Mouse (Mus musculus): ENCODE results near the gene Arhgef10l. TPM values are rescaled to one million over a fixed set of nuclear protein-coding genes. Genes with fewer than 3 reads are reported as not detected.

Arhgef10l gene
- total and polyA plus RNA-seq, 3 experiments = 10.2 to 26.0 TPM; not detected in 1

DNA sequence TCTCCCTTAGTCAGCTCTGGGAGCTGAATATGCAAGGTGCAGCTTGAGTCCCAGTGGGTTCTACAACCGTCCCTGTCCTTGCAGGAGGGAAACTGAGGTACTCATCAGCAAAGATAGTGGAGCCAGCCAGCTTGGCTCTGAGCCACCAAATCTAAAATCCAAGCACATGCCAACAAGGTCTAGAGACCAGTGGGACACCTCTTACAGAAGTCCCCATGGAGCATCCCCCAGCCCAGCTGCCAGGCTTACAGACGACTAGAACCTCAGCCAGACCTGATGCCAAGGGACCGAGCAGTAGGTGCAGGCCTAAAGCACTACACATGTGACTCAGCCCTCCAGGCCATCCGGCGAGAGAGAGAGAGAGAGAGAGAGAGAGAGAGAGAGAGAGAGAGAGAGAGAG lies 137.4 kb downstream of the Arhgef10l start:
- no peak overlapping the region for H3K27ac ChIP-seq (ENCODE audit: control insufficient read depth, low read depth, low read length)
- H3K79me2 ChIP-seq (ENCODE audit: control insufficient read depth, insufficient read depth, low read length, poor library complexity) = no peaks in the 10 kb centered on the region
- TF ChIP-seq MXI1 (IDR thresholded peaks at IDR 0.05; ENCODE audit: low read depth, low read length) (no peak), JUND (IDR thresholded peaks at IDR 0.05; ENCODE audit: low read depth, low read length) (no peak), NRF1 (IDR thresholded peaks at IDR 0.05; ENCODE audit: insufficient read depth, low read depth, low read length, poor library complexity, severe bottlenecking) (no peak), MAZ (IDR thresholded peaks at IDR 0.05; ENCODE audit: low read depth, low read length) (no peak), ZNF384 (IDR thresholded peaks at IDR 0.05; ENCODE audit: low read depth, low read length) (no peak), BHLHE40 (IDR thresholded peaks at IDR 0.05; ENCODE audit: borderline replicate concordance, low read depth, low read length) (no peak), CTCF (IDR thresholded peaks at IDR 0.05 in 2 of 3, conservative IDR thresholded peaks at IDR 0.05 in 1 of 3; ENCODE audit: control insufficient read depth in 1 of 3, insufficient read depth in 1 of 3, low read depth in 2 of 3, low read length in 3 of 3, poor library complexity in 1 of 3, severe bottlenecking in 1 of 3) (no peak), RCOR1 (IDR thresholded peaks at IDR 0.05; ENCODE audit: low read depth, low read length) (no peak), USF2 (IDR thresholded peaks at IDR 0.05; ENCODE audit: borderline replicate concordance in 1 of 2, insufficient read depth in 1 of 2, low read depth in 1 of 2, low read length in 2 of 2) (no peak), ZKSCAN1 (IDR thresholded peaks at IDR 0.05; ENCODE audit: low read depth, low read length) (no peak), MAFK (IDR thresholded peaks at IDR 0.05; ENCODE audit: borderline replicate concordance, low read depth, low read length) (no peak), MYB (IDR thresholded peaks at IDR 0.05; ENCODE audit: low read depth, low read length) (no peak), ETS1 (IDR thresholded peaks at IDR 0.05; ENCODE audit: low read depth, low read length) (no peak), MYC (IDR thresholded peaks at IDR 0.05; ENCODE audit: low read depth, low read length) (no peak), TAL1 (IDR thresholded peaks at IDR 0.05; ENCODE audit: low read length) (no peak), GABPA (IDR thresholded peaks at IDR 0.05; ENCODE audit: low read depth, low read length) (no peak), POLR2AphosphoS2 (IDR thresholded peaks at IDR 0.05; ENCODE audit: low read length) (no peak), POLR2A (IDR thresholded peaks at IDR 0.05; ENCODE audit: control insufficient read depth in 1 of 2, insufficient read depth in 1 of 2, low read depth in 1 of 2, low read length in 2 of 2, poor library complexity in 1 of 2) (no peak), ZMIZ1 (IDR thresholded peaks at IDR 0.05; ENCODE audit: low read depth, low read length) (no peak)
- no peak overlapping the region for H3K9ac ChIP-seq (ENCODE audit: control insufficient read depth, low read depth, low read length, poor library complexity, severe bottlenecking)
- no peaks in the 10 kb centered on the region for H3K27me3 ChIP-seq (ENCODE audit: control insufficient read depth in 1 of 2, insufficient read depth in 2 of 2, low read length in 2 of 2)
- no peaks in the 10 kb centered on the region for H3K9me3 ChIP-seq (replicated peaks; ENCODE audit: insufficient read depth, low read length)
- no peak for DNase-seq (ENCODE audit: low read depth, low spot score)
- H3K4me3 ChIP-seq (ENCODE audit: control insufficient read depth in 1 of 2, insufficient read depth in 1 of 2, low read depth in 2 of 2, low read length in 2 of 2) = no peak overlapping the region
- H3K4me1 ChIP-seq (ENCODE audit: control insufficient read depth in 1 of 2, insufficient read depth in 2 of 2, low read length in 2 of 2) = no peaks in the 10 kb centered on the region
- H3K36me3 ChIP-seq (ENCODE audit: control insufficient read depth in 1 of 2, insufficient read depth in 2 of 2, low read length in 2 of 2) = no peaks in the 10 kb centered on the region

DNA sequence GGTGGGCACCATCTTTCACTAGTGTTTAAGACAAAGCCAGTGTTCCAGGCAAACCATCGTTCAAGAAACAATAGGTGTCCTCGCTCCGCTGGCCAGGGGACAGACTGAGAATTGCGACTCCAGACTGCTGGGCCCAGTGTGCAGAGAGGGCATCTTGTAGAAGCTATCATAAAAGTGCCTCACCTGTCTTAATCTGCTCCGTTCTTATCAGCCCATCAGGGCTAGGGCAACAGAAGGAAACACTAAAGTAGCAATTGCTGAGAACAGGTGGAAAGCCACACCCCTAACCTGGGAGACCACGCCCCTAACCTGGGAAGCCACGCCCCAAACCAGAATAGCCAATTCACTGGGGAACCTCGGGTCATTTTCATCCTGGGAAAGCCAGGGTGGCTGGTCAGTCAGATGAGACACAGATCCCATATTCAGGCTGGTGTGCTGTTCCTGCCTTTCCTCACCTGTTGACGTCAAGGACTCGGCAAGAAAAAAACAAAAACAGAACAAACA lies 140.1 kb downstream of the Arhgef10l start:
- DNase-seq (ENCODE audit: low read depth, low spot score) = no peak
- TF ChIP-seq CHD1 (IDR thresholded peaks at IDR 0.05; ENCODE audit: low read depth, low read length) (no peak), MYB (IDR thresholded peaks at IDR 0.05; ENCODE audit: low read depth, low read length) (no peak), MEF2A (IDR thresholded peaks at IDR 0.05; ENCODE audit: extremely low read depth, insufficient replicate concordance, low read depth, low read length, poor library complexity, severe bottlenecking) (no peak), ELF1 (IDR thresholded peaks at IDR 0.05; ENCODE audit: low read depth, low read length) (no peak), TAL1 (IDR thresholded peaks at IDR 0.05; ENCODE audit: low read length) (no peak), ETS1 (IDR thresholded peaks at IDR 0.05; ENCODE audit: low read depth, low read length) (no peak), KAT2A (conservative IDR thresholded peaks at IDR 0.05; ENCODE audit: low read depth, low read length) (no peak), CHD2 (IDR thresholded peaks at IDR 0.05; ENCODE audit: low read length) (no peak), ZKSCAN1 (IDR thresholded peaks at IDR 0.05; ENCODE audit: low read depth, low read length) (no peak), POLR2AphosphoS2 (IDR thresholded peaks at IDR 0.05; ENCODE audit: low read length) (no peak), E2F4 (IDR thresholded peaks at IDR 0.05; ENCODE audit: borderline replicate concordance, low read depth, low read length) (no peak), USF2 (IDR thresholded peaks at IDR 0.05; ENCODE audit: borderline replicate concordance in 1 of 2, insufficient read depth in 1 of 2, low read depth in 1 of 2, low read length in 2 of 2) (no peak), ZNF384 (IDR thresholded peaks at IDR 0.05; ENCODE audit: low read depth, low read length) (no peak), MYC (IDR thresholded peaks at IDR 0.05; ENCODE audit: low read depth, low read length) (no peak)
- Histone ChIP-seq H3K27ac (ENCODE audit: control insufficient read depth, low read depth, low read length) (no peak overlapping the region), H3K9me3 (replicated peaks; ENCODE audit: insufficient read depth, low read length) (no peaks in the 10 kb centered on the region), H3K27me3 (ENCODE audit: control insufficient read depth in 1 of 2, insufficient read depth in 2 of 2, low read length in 2 of 2) (no peaks in the 10 kb centered on the region), H3K4me3 (ENCODE audit: control insufficient read depth in 1 of 2, insufficient read depth in 1 of 2, low read depth in 2 of 2, low read length in 2 of 2) (no peak overlapping the region), H3K9ac (ENCODE audit: control insufficient read depth, low read depth, low read length, poor library complexity, severe bottlenecking) (no peak overlapping the region), H3K36me3 (ENCODE audit: control insufficient read depth in 1 of 2, insufficient read depth in 2 of 2, low read length in 2 of 2) (no peaks in the 10 kb centered on the region), H3K79me2 (ENCODE audit: control insufficient read depth, insufficient read depth, low read length, poor library complexity) (no peaks in the 10 kb centered on the region), H3K4me1 (ENCODE audit: control insufficient read depth in 1 of 2, insufficient read depth in 2 of 2, low read length in 2 of 2) (no peaks in the 10 kb centered on the region)
